Mouse (Mus musculus): ENCODE data around the gene Pxylp1.

Pxylp1 gene

GRCm38 (mm10) chr9:96890756-96891155 lies 1.7 kb downstream of the Pxylp1 start:
- DNase-seq (ENCODE audit: low spot score) = no peak

GRCm38 (mm10) chr9:96890266-96890665 lies 2.2 kb downstream of the Pxylp1 start:
- DNase-seq (ENCODE audit: low spot score) = no peak

- DNase-seq (ENCODE audit: low spot score) = peak; percentile 93
These were observed 3.0 kb downstream of the Pxylp1 start for GRCm38 (mm10) chr9:96889345-96890021.

DNA sequence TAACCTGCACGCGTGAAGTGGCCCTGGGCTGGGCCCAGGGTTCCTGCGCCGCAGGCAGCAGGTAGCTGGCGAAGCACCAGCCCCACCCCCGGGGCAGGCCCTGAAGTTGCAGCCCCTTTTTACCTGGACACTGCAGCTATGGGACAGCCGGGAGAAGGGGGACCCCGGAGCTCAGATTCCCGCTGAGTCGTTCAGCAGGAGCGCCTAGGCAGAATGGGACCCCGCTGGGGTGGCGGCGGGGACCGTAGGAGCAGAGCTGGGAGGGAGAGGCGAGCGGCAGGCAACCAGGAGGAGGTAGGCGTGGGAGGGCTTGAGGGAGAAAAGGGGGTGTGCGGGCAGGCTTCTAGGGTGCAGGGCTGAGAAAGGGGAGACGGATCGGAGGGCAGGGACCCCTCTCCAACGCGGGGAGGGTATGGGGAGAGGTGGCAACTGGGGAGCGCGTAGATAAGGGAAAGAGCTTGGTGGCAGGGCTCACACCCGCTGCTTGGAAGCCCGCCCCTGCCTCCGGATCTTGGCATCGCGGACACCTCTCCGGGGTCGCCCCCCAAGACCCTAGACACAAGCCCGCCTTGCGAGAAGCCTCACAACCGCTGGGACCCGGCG lies 3.6 kb downstream of the Pxylp1 start:
- DNase-seq (ENCODE audit: low spot score) = no peak

GRCm38 (mm10) chr9:96887954-96888353 lies 4.5 kb downstream of the Pxylp1 start:
- no peak for DNase-seq (ENCODE audit: low spot score)

- DNase-seq (ENCODE audit: low spot score) = no peak
These were observed 5.0 kb downstream of the Pxylp1 start for GRCm38 (mm10) chr9:96887492-96887891.

- no peak for DNase-seq (ENCODE audit: low spot score)
These were observed 6.7 kb downstream of the Pxylp1 start for GRCm38 (mm10) chr9:96885781-96886180.

DNA sequence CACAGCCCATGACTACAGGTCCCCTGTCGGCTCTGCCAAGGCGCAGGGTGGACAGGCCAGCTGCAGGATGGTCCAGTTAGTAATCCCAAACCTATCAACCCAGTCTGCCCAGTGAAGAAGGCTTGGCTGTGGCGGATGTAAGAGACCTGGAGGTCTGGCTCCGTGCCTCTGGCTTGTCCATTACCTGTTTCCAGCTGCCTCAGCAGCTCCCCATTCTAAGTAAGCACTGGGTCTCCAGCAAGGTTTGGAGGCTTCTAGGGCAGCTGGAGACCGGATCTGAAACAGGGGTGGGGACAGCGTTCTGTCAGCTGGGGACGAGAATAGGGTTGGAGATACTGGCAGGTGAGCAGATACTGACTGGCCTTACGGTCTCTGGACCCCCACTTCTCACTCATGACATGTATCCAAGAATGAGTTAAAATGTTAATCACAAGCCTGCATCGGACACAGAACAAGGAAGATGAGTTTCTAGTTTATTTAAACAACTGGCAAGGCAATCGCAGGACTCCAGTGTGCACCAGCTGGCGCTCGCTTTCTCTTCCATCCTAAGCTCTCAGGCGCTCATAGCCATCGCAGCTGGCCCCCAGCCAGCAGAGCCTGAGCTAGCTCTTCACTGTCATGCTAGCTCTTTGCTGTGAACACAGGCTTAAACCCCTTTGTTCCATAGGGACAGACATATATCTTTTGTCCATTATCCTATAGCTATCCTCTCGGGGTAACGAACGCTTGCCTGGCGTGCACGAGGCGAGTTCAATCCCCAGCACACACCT lies 9.8 kb downstream of the Pxylp1 start:
- no peak for DNase-seq (ENCODE audit: low spot score)

GRCm38 (mm10) chr9:96881901-96882300 lies 10.6 kb downstream of the Pxylp1 start:
- DNase-seq (ENCODE audit: low spot score) = no peak

GRCm38 (mm10) chr9:96879024-96879423 lies 13.4 kb downstream of the Pxylp1 start:
- no peak for DNase-seq (ENCODE audit: low spot score)

DNA sequence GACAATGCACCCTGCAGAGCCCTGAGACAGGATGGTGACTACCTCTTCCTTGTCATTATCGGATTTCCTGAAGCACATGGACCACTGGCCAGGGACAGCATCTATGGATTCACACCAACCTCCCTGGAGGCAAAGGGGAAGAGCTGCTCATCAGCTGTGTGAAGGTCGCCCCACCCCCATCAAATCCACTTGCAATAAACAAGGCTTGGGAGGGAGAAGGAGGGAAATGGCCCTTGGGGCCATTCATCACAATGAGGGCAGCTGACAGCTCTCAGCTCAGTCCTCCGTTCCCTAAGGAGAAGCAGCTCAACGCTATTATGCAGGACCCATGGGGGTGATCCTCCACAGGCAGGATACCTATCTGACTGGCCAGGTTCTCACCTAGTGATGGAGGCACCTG lies 14.0 kb downstream of the Pxylp1 start:
- no peak for DNase-seq (ENCODE audit: low spot score)

DNA sequence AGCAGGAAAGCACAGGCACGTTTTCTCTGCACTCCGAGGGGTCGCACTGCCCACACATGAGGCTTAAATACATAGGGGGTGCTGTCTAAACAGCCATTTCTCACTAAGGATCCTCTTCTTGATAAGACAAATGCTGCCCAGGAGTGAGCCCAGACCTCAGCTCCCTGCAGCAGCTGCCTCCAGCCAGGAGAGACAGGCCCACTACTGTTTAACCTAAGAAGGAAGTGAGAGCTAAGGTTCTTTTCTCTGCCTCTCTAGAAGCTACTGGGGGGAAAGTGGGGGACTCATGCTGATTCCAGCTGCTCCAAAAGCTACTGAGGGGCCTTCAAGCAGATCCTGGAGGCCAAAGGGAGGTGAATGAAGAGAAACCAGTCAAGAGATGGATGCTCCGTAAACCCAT lies 16.8 kb downstream of the Pxylp1 start:
- DNase-seq (ENCODE audit: low spot score) = no peak

DNA sequence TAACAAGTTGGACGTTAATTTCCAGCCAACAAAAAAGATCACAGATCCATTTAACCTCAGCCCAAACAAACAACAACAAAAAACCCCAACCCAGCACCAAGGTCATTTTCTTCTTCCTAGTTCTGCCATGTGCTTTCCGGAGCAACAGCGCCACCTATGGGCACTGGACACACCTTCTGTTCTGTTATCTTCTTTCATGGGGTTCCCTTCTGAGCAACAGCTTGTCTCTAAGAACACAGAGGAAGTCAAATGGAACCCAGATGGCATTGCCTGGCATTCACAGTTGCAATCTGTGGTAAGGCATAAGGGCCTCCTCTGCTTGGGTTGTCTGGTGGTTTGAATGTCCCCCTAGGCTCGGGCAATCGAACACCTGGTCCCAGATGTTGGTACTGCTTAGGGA lies 19.4 kb downstream of the Pxylp1 start:
- peak; percentile 24 for DNase-seq (ENCODE audit: low spot score)

GRCm38 (mm10) chr9:96870104-96870503 lies 22.4 kb downstream of the Pxylp1 start:
- no peak for DNase-seq (ENCODE audit: low spot score)

GRCm38 (mm10) chr9:96869542-96869941 lies 22.9 kb downstream of the Pxylp1 start:
- DNase-seq (ENCODE audit: low spot score) = no peak

GRCm38 (mm10) chr9:96868546-96868945 lies 23.9 kb downstream of the Pxylp1 start:
- no peak for DNase-seq (ENCODE audit: low spot score)

DNA sequence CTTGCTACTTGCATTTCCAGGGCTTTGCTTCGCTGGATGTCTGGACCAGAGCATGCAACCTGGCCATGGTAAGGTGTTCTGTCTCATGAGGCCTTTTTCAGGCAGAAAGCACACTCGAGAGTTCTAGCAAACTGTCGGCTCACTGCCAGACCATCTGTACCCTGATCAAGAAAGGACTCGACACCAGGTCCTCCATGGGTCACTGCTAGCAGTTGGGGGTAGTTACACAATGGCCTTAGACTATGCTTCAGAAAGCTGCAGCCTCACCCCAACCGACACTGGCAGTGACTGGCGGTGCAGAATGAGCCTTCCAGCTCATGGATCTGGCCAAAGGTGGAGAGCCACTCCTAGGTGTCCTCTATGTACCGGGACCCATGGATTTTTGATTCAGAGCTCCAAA lies 25.3 kb downstream of the Pxylp1 start:
- DNase-seq (ENCODE audit: low spot score) = no peak

GRCm38 (mm10) chr9:96866196-96866595 lies 26.3 kb downstream of the Pxylp1 start:
- no peak for DNase-seq (ENCODE audit: low spot score)

DNA sequence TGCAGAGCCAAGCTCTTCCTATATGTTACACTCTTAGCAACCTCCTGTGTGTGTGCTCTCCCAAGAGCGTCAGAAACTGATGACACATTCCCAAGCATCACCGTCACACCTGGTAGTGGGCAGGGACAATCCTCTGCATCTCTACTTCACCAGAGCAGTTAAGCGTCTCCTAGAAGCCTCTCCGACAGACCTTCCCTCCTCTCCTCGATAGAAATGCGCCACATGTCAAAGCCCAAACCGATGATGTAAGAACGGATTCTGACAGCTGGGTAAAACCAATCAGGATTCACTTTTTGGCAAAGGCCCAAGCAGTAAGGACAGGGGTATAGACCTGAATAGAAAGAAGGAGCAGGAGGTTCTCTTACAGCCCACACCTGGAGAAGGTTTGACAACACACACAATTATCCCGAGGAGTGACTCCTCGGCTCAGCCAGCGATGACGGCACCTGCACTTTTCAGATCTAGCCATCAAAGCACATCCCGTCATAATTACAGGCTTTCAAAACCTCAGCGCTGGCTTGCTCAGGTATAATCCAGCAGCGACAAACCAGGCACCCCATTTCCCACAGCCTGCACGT lies 26.9 kb downstream of the Pxylp1 start:
- no peak for DNase-seq (ENCODE audit: low spot score)

- DNase-seq (ENCODE audit: low spot score) = no peak
These were observed 28.9 kb downstream of the Pxylp1 start for GRCm38 (mm10) chr9:96863539-96863938.

DNA sequence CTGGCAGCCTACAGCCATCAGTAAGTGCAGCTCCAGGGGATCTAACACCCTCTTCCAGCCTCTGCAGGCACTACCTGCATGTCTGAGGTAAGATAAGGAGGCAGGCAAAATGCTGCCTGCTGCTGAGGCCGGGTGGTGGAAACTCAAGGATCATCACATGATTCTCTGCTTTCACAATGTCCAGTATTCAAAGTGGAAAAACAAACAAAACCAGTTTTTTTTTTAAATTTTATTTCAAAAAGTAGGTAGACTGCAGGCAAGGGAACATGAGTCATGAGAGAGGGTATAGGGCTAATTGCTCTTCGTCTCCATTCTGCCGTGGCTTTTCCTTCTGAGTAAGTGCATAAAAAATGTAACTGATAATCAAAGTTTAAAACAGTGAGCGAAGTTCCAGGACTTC lies 29.6 kb downstream of the Pxylp1 start:
- DNase-seq (ENCODE audit: low spot score) = no peak

DNA sequence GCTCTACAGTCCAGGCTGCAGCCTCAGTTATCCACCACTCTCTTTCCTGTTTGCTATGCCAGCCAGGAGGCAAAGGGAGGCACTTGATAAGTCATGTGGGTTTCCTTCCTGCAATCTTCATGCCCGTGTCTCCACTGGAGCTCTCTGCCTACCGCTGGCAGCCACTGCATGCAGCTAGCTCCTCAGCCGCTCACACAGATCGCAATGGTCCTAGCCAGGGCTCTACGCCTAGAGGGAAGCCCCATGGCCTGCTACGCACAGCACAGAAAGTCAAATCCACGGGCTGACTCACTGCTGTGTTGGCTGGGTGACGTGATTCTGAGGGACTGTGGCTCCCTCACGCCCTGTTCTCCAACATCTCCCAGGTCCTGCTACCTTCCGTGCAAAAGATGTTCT lies 31.4 kb downstream of the Pxylp1 start:
- DNase-seq (ENCODE audit: low spot score) = no peak

All from T-cell, adult 2 months (primary cell).